Mouse (Mus musculus): Measurements from ENCODE around the gene Bcl3.

DNA sequence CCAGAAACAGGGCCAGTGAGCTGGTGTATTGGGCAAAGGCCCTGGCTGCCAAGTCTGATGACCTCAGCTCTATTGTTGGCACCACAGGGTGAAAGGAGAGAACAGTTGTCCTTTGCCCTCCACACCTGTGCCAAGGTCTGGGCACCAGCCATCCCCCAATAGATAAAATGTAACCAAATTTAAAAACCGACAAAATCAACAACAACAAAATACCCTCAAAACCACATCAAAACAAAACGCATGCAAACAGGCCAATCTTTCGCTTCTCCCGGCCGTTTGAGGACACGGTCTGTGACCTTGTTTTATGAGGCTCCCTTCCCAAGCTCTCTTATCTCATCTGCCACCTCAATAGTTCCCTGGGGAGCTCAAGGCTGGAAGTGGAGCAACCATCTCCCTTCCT is 43.9 kb upstream of the Bcl3 start:
- no peak for TF ChIP-seq CTCF (IDR thresholded peaks at IDR 0.05; ENCODE audit: low read depth, low read length)
- TF ChIP-seq POLR2A (IDR thresholded peaks at IDR 0.05; ENCODE audit: borderline replicate concordance, low read depth, low read length): no peak

Measured in bone marrow macrophage, adult 2 months (primary cell).